Mouse (Mus musculus) G1E (cell line): ENCODE results near the gene Aph1a.

Experiments used
- CTCF ChIP-seq: IDR thresholded peaks from 2 replicates; pipeline ENCODE4 v1.5.1; 2012; ENCODE audit warnings: low read depth, low read length, inconsistent platforms, mixed read lengths
- GATA1 ChIP-seq: IDR thresholded peaks from 2 replicates; pipeline ENCODE4 v1.6.1; 2012; ENCODE audit warnings: borderline replicate concordance, low read length, inconsistent platforms, mixed read lengths
- GATA2 ChIP-seq: IDR thresholded peaks from 2 replicates; pipeline ENCODE4 v1.6.1; 2012; ENCODE audit warnings: low read depth, low read length, inconsistent platforms, borderline replicate concordance

DNA sequence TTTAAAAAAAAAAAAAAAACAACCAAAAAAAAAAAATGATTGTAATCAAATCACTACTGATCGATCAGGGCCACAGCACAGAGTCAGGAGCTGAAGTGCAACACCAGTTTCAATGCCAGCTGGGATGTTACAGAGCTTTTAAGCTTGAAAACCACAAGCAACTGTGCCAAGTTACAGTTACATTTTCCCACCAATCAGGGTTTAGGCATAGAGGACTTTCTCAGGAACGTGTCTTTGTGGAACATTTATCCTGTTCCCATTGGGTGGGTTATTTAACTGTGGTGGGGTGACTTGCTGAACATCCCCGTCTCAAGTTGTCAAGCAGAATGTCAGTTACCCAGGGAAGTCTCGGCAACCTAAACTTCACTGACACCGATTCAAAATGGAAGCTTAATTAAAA, 31.3 kb downstream of the Aph1a start:
- TF ChIP-seq CTCF = no peak
- TF ChIP-seq GATA1 = no peak
- no peak for TF ChIP-seq GATA2
